Mouse (Mus musculus): ENCODE data around the gene Prr29.

Prr29 gene

GRCm38 (mm10) chr11:106410507-106410906 lies 45.2 kb downstream of the Prr29 start:
- DNase-seq (ENCODE audit: low read depth), result no peak

GRCm38 (mm10) chr11:106411157-106411556 lies 45.9 kb downstream of the Prr29 start:
- no peak for DNase-seq (ENCODE audit: low read depth)

GRCm38 (mm10) chr11:106412641-106413360 lies 47.5 kb downstream of the Prr29 start:
- no peak for DNase-seq (ENCODE audit: low read depth)

GRCm38 (mm10) chr11:106416331-106416730 lies 51.1 kb downstream of the Prr29 start:
- peak; percentile 29 for DNase-seq (ENCODE audit: low read depth)

GRCm38 (mm10) chr11:106417860-106418259 lies 52.6 kb downstream of the Prr29 start:
- DNase-seq (ENCODE audit: low read depth), result no peak

- peak; percentile 93 for DNase-seq (ENCODE audit: low read depth)
Observed at GRCm38 (mm10) chr11:106418622-106419196, 53.4 kb downstream of the Prr29 start.

GRCm38 (mm10) chr11:106419262-106420102 lies 54.2 kb downstream of the Prr29 start:
- peak; percentile 83 for DNase-seq (ENCODE audit: low read depth)

GRCm38 (mm10) chr11:106425201-106425600 lies 59.9 kb downstream of the Prr29 start:
- DNase-seq (ENCODE audit: low read depth), result no peak

GRCm38 (mm10) chr11:106426447-106426846 lies 61.2 kb downstream of the Prr29 start:
- no peak for DNase-seq (ENCODE audit: low read depth)

All from 416B (cell line).